Mouse (Mus musculus) left cerebral cortex, postnatal 25 days (tissue): Measurements from ENCODE around the gene Cbs. TPM values are rescaled to one million over a fixed set of nuclear protein-coding genes. Genes with fewer than 3 reads are reported as not detected.
A peak's percentile ranks its signal among the peaks of the same experiment; 100 is the strongest.

Source experiments
- DNase-seq, 2 experiments: peaks; one replicate each; pipeline ENCODE4 v3.0.0; 2022; ENCODE audit warnings: low spot score in 2 of 2, mixed read lengths in 1 of 2
- intact Hi-C: fragments of 180-260 bp; cut with DNase I; formaldehyde crosslinking; loops from one replicate; pipeline ENCODE4 v1.15.1; 2025
- total RNA-seq, 2 experiments: library from RNA; stranded (reverse); gene quantifications; 2 replicates each; pipeline ENCODE4 v1.2.3; 2021

Cbs gene
- total RNA-seq = 10 to 100 TPM; 34.5 to 46.9 TPM

DNA sequence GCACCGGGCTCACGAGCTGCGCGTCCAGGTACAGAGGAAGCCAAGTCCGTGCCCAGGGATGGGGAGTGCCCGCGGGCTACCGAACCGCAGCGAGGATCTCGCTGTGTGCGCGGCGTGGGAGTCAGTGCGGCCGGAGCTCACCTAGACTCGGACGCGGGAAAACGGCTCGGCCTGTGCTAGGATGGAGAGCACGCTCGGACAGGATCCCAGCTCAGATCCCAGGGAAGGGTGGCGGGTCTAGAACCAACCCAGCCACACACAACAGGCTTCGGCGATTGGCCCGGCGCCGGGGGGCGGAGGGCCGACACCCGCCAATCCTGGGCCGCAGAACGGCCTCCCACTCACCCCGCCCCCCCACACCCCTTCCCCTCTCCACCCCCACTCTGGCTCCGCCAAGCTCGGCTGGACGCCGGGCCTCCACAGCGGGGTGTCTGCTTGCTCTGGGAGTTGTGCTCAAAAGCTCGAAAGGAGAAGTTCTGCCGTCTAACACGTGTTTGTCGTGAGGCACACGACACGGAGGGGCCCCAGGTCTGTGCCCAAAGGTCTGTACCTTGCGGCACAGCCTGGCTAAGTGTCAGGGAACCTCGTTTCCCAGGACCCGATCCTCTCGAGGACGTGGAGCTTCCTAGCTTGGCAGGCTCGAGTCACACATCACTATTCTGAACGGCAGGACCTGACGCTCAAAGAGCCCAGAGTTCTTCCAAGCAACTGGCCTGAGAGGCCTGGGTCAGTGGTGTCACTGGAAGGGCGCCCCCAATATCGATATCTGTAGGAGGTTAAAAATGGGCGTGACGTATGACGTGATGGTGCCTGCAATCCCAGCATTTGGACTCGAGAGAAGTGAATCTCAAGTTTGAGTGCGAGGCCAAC, at the start of gene Cbs:
Gene Cbs, minus strand, starts transcription at position 297 of the 870 bp plus-strand sequence.
- peak; percentile 62 for DNase-seq
- intact Hi-C loops = no loop called here

DNA sequence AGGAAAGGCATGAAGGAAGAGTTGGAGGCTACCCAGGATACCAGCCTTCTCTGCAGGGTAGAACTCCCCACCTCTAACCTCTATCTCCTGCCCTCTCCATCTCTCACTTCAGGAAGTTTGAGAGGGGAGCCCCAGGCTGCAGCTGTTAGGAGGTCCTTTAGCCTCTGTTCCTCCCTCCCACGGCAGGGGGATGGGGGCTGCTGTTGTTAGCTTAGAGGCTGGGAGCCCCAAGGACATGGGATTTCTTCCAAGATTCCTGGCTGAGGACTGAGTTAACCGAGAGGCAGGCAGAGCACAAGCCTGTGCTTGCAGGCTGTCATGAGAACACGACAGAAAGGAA, 49.2 kb upstream of the Cbs start:
- intact Hi-C loops = loop anchor here (5.0 kb wide), 1 partner anchor 151 kb away; no protein-coding TSS in a partner anchor
- no peak for DNase-seq

DNA sequence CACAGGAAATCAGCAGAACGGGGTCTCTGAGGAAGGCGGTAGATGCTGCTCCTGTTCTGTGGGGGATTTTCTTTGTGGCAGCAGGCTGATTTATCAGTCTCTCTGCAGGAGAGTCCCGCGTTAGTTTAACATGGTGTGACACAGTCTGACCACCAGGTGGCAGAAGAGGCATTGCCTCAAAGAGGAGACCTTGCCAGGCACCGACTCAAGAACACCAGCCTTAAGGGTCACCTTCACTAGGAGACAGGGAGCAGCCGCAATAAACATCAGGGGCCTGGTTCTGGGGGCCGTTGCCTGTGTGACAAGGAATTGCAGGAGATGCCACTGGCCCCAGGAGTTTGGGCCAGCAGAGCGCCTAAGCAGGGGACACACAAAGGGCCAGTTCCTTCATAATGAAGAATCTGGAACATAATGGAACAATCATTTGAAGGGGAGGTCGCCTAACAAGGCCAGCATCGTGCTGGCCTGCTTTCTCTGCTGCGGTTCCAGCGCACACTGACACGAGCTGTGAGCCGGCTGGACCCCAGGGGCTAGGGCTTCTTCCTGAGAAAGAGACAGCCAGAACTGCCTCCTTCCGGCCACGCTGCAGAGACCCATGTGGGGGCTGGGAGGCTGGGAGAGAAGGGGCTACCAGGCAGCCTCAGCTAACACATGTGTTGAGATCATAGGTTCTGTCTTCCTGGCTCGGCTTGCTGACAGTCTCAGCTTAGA, 48.6 kb upstream of the Cbs start:
- DNase-seq = peak; percentile 86 to 87
- intact Hi-C loops = loop anchor here (1.0 to 5.0 kb wide), 4 partner anchors 152 to 387 kb away; no protein-coding TSS in a partner anchor

DNA sequence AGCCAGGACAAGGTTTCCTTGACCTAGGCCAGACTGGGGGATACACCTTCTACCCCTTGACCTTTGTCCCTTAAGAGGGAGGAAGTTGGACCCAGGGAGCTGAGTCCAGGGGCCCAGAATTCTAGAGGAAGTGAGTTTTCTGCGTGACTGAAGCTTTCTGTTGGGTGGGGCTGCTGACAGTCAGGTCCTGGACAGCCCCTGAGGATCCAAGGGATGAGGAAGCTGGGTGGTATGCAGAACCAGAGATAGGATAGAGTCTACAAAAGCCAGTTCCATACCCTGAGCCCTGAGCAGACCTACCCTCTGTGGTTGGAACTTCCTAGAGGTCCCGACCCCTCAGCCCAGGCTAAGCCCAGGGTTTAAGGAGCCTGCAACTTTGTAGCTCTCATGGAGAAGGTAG, 43.4 kb upstream of the Cbs start:
- DNase-seq = no peak
- intact Hi-C loops = no loop called here

DNA sequence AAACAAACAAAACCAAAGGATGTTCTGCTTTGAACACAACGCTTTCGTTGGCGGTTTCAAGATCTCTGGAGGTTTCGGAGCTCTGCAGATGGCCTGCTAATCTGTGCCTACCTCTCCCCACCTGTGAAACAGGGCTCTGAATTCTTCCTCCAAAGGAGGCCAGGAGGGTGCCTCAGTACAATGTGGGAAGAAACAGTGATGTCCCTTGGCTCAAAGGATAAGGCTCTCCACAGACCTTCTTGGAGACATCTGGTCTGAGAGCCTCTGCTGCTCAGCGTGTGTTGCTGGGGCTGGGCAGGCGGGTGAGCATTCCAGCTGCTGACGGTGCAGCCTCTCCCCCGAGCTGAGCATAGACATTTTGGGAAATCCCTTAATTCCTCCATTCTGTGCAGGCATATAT, 40.5 kb upstream of the Cbs start, which contains the start of gene Cryaa:
Gene Cryaa, plus strand, starts transcription at position 301 of the 400 bp plus-strand sequence.
- intact Hi-C loops = no loop called here
- DNase-seq = no peak

DNA sequence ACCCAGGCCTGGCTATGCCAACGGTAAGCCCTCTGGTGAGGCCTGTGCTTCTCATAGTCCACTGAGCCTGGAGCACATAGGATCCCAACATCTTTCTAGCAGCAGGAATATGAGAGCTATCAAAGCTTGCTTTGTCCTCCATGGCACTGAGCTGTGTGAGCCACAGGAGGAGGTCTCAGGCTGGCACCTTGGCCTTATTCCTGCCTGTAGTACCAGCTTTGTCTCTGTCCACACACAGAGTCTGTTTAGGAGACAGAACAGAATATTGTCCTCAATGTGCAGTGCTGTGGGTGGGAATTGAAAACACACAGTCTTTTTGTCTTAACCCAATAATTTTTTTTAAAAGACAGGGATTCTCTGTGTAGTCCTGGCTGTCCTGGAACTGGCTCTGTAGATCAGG, 37.4 kb upstream of the Cbs start:
- intact Hi-C loops = no loop called here
- peak in 1 of 2 experiments; percentile 23 for DNase-seq

DNA sequence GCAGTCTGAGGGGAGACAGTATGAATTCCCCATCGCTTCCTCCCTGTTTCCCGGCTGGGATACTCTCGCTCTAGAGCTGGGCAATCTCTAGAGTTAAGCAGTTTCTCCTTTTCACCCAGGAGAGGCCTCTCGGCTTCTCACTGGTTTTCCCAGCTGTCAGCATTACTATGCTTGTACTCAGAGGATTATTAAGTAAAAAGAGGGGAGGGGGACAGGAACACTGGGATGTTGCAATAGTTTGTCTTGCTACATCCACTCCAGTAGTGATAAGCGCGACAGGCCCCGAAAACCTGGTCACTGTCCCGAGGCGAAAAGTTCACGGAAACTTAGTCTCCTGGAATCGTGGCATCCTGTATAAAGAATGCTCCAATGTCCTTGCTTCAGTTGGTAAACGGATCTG, 35.2 kb upstream of the Cbs start:
- intact Hi-C loops = no loop called here
- DNase-seq = no peak

DNA sequence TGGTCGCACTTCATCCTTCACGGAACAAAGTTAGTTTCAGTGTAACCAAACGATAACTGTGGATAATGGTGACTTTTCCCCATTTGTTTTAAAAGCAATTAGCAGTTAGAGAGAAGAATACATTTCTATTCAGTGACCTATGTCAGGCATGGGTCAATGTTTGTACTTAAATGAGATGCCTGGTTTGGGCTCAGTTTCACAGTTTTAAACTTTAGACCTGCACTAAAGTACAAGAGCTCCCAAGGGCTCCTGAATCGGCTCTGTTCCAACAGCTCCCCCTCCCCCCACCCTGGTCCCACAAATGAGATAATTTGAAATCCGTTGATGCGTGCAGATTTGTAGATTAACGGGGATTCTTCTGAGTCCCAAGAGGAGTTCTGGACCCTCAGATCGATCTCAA, 34.7 kb upstream of the Cbs start:
- no peak for DNase-seq
- intact Hi-C loops = no loop called here

DNA sequence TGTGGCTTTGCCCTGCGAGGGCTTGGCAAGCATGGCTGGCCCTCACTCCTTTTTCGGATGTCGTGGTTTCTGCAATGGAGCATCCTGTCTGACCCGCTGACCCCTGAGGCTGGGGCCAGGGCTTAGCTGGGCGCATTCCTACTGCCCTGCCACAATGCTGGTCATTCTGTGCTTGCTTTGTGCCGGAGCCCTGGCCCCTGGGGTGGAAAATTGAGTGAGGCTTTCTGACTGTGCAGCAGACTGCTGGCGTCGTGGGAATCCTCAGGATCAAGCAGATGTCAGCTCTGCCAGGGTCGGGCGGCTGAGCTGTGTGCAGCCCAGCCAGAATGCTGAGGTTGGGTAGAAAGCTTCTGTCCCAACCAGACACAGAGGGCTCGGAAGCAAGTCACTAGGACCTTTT, 33.1 kb upstream of the Cbs start:
- DNase-seq = no peak
- intact Hi-C loops = no loop called here

DNA sequence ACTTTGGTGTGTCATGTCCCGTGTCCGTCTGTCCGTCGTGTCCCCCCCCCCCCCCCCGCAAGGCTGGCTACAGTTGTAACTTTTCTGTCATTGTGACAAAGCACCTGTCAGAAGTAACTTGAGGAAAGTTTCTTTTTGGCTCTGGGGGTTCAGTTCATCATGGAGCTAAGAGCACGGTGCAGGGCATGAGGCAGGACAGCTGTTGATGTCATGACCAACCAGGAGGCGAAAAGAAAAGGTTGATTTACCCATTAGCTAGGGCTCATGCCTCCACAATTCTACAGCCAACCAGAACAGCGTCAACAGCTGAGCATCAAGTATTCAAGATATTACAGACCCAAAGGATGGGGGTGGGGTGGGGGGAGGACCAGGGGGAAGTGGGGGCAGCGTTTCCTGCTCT, 31.3 kb upstream of the Cbs start:
- intact Hi-C loops = loop anchor here (10.0 kb wide), 1 partner anchor 334 kb away; no protein-coding TSS in a partner anchor
- DNase-seq = no peak

DNA sequence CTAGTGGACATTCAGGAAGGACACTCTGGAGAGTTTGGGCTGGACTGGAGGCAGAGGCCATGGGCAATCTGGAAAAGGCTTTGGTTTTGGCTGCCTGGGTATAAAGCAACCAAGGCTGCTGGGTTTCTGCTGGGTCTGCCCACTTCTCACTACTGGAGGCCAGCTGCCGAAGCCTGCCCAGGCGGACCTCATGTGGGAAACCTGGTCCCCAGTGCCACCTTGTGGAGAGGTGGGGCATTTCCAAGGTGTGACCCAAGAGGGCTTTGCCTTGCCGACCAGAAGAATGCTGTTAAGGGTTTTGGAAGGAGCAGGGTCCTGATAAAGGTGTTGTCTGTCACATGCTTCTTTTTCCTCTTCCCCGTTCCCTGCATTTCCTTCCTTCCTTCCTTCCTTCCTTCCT, 27.7 kb upstream of the Cbs start:
- peak; percentile 74 to 78 for DNase-seq
- intact Hi-C loops = loop anchor here (2.0 to 10.0 kb wide), 2 partner anchors 138 to 330 kb away; no protein-coding TSS in a partner anchor

DNA sequence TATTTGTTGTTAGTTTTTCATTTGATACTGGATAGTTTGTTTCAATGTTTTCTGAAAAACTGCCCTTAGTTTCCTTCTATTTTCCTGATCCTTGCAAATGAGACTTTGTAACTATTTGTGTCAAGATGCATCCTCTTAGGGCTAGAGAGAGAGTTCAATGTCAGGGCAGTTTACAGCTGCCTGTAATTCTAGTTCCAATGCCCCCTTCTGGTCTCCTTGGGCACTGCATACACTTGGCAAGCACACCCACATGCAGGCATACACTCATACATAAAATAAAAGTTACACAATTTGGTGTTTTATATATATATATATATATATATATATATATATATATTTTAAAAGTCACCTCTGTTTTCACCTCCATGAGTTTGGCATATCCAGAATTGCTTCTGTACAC, 25.8 kb upstream of the Cbs start:
- intact Hi-C loops = loop anchor here (10.0 kb wide), 1 partner anchor 328 kb away; no protein-coding TSS in a partner anchor

DNA sequence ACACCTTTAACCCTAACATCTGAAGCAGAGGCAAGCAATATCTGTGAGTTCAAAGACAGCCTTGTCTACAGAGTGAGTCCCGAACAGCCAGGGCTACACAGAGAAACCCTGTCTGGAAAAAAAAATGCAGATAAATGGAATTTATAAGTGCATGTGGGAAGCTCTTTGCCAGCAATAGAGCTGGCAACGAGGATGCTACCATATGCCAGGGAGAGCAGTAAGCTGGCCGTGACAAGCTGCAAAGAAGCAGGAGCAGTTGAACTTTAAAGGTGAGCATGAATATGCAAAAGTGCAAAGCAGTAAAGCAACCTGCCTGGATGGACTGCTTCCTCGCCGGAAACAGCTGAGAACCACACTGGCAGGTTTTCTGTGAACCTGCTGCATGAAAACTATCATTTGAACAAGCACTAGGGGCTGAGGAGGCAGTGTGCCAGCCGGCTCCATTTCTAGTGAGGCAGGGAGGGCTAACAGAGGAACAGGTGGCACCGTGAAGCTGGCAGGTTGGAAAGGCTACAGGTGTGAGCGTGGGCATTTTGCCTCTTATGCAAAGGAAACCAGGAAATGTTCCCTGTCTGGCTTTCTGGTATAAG, 23.7 kb upstream of the Cbs start:
- intact Hi-C loops = loop anchor here (10.0 kb wide), 1 partner anchor 326 kb away; no protein-coding TSS in a partner anchor

More for the DNA sequence above, 25.8 kb upstream of the Cbs start:
- no peak for DNase-seq

DNA sequence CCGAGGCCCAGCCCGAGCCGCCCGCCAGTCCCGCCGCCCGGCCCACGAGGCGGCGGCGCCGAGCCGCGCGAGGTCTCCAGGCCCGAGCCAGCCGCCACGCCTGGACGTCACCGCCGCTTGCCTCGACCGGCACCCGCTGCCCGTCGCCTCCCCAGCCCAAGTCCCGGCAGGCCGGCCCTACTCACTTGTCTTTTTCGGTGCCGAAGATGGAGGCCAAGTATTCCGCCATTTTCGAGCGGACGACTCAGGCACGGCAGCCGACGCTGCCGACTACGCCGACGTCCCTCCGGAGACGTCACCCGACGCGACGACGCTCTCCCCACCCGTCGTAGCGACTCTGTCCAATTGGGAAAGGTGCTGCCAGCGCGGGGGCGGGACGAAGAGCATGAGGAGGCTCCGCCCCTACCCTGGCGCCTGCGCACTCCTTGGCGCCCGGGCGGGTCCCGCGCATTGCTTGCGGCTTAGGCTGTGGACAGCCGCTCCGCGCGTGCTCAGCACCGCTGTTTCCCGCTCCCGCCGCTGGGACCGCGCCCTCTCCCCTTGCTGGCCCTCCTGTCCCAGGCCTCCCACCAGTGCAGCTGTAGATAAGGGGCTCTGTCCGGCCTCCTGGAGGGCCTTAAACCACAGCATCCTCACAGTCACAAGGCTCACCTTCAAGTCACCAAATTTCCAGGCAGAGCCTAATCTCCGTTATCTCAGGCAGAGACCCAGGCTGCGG, 21.6 kb upstream of the Cbs start, which contains the start of gene U2af1:
Gene U2af1, minus strand, starts transcription at position 425 of the 718 bp plus-strand sequence.
- intact Hi-C loops = loop anchor here (2.0 to 5.0 kb wide), 2 partner anchors 94 to 146 kb away; partner anchors contain the start of gene Pknox1
- DNase-seq = peak; percentile 99

More for the DNA sequence above, 23.7 kb upstream of the Cbs start:
- DNase-seq = peak; percentile 71 to 85

DNA sequence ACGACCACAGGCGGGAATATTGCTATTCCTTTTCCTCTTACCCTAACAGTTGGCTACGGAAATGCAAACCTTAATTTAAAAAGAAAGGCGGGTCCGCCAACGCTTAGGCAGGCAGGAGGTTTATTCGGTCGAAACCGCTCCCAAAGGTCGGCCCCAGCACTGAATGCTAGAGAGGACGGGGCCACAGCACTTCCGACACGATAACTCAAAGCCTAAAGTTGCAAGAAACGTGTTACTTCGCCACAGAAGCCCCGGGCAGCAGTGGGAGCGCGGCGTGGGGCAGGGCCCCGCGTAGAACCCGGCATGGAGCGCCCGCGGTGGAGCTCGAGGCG, 21.1 kb upstream of the Cbs start:
- intact Hi-C loops = loop anchor here (2.0 to 5.0 kb wide), 2 partner anchors 93 to 146 kb away; partner anchors contain the start of gene Pknox1
- no peak for DNase-seq

DNA sequence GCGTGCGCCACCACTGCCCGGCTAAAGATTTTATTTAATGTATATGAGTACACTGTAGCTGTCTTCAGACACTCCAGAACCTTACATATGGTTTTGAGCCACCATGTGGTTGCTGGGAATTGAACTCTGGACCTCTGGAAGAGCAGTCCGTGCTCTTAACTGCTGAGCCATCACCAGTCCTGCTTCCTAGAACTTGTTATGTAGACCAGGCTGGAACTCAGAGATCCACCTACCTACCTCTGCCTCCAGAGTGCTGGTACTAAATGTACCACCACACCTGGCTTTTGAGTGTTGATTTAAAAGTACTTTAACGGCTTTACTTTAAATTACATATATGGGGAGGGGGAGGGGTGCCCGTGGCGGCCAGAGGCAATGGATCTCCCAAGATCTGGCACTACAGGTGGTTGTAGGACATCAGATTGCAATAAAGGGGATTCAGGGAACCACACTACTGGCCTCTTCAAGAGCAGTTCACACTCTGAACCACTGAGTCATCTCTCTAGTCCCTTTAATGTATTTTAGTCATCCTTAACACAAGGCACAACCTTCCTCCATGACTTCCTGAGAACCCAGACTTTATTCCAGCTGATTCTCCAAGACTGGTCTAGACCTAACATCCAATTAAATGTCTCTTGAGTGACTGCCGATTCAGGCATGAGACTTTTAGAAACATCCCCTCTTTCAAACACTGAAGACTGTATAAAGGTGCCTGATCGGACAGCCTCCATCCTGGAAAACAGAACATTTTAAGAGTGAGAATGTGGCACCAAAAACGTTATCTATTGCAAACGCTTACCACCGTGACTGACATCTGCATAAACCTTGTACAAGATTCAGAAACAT, 20.3 kb upstream of the Cbs start:
- intact Hi-C loops = loop anchor here (5.0 kb wide), 1 partner anchor 145 kb away; no protein-coding TSS in a partner anchor
- DNase-seq = no peak

DNA sequence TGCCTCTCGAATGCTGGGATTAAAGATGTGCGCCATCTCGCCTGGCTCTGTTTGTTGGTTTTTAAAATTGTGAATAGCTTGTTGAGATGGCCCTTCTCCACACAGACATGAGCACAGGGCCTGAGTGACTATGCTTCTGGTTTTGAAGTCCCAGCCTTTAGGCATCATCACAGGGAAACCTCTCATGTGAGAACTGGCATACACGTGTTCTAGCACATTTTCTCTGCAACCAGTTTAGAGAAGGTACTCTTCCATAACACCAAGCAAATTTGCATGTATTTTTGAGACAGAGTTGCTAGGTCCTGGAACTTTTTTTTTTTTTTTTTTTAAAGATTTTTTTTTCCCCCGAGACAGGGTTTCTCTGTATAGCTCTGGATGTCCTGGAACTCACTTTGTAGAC, 19.6 kb upstream of the Cbs start:
- DNase-seq = no peak
- intact Hi-C loops = loop anchor here (5.0 kb wide), 1 partner anchor 144 kb away; no protein-coding TSS in a partner anchor

DNA sequence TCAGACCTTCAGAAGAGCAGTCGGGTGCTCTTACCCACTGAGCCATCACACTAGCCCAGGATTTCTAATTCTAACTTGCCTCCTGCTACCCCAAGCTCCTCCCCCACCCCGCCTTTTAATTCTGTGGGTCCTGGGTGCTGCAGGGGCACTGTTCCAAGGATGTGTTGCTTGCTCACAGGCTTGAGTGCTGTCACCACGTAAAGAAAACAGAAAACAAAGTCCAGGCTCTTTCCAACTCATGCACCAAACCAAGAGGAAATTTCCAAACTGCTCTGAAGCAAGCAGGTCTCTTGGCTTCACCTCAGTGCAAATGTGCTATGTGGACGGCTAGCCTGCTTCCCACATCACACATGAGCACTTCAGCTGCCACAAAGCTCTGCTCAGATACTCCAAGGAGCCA, 18.3 kb upstream of the Cbs start:
- DNase-seq = no peak
- intact Hi-C loops = loop anchor here (5.0 kb wide), 1 partner anchor 143 kb away; no protein-coding TSS in a partner anchor
